Mouse (Mus musculus) ovary, postnatal 14 days (tissue): ENCODE data around the gene Qrich1.
A peak's percentile ranks its signal among the peaks of the same experiment; 100 is the strongest.

ENCODE experiments used
- DNase-seq: peaks from one replicate; pipeline ENCODE4 v3.0.0; 2022; ENCODE audit warnings: low spot score

The Qrich1 gene

DNA sequence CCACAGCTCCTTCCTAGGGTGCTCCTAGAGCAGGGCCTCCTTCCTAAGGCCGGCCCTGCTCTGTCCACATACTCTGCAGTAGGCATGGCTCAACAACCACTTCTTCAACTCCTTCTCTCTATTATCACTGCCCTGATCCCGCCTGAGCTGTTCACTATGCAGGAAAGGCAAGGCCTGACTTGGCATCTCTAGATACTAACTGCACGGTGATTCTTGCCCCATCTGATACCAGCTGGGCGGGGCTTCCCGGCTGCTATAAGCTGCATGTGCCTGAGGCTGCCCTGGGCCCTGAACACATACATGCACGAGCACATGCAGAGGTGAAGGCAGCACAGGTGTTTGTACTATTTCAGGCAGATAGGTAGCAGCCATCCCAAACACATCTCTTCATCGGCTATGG is 47.5 kb downstream of the Qrich1 start:
- DNase-seq = no peak

DNA sequence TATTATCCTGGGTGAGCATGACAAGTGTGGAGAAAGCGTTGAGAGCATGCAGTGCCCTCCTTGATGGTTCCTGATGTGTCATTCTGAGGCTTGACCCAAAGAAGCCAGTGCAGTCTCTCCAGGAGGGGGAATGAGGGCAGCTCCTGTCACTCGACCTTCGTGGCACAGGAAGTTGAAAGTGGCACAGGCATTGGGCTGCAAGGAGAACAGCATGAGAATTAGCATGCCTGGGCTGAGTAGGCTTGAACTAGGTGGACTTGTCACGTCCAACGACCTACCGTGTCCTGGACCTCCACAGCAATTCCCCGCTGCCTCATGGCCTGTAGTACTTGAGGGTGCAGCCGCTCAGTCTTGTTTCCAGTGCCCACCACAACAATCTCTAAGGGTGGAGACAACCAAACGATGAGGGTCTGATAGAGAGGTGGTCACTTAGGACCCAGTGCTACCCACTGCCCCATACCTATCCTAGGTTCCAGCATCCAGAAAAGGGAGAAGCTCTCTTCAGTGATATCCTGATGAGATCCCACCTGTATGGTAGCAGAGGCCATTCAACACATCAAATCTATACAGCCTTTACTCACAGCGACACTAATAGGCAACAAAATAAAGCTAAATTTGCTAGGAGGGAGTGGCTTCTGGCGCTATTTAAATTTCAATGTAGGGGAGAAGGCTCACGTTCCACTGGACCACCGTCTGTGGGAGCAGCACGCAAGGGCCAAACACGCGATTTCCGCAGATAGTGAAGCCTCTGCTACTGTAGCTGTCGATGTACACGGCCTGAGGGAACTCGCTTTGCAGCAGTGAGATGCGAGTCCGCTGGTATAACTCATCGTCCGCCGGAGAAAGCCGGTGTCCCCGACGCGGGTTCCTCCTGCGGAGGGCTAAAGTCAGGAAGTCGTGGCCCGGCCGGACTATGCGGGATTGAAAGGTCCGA is 49.5 kb downstream of the Qrich1 start:
- DNase-seq = no peak

- peak; percentile 89 for DNase-seq
These were observed 50.5 kb downstream of the Qrich1 start, which contains the start of gene Ndufaf3 for GRCm38 (mm10) chr9:108566815-108567776. Gene Ndufaf3, minus strand, starts transcription at chr9:108567434.

DNA sequence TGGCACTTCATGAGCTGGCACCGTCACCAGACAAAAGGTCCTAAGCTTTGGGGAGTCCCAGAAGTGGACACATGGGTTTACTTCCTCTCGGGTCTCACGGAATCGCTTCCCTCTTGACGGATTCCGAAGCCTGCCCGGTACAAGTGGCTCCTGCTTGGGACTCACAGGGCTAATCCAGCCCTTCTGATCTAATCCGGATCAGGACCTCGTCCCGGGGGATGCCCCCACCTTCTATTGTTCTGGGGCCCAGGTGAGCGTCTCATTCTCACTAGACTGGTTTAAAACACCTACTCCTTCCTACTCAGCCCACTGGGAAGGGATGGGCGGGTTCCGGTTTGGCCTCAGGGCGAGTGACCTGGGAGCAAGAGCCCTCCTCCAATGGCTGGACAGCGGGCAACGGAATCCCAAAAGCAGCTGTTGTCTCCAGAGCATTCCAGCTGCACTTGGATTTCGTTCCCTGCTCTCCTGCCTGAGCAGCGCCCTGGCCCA is 51.4 kb downstream of the Qrich1 start:
- DNase-seq = no peak

GRCm38 (mm10) chr9:108568511-108568921 is 51.9 kb downstream of the Qrich1 start:
- no peak for DNase-seq

DNA sequence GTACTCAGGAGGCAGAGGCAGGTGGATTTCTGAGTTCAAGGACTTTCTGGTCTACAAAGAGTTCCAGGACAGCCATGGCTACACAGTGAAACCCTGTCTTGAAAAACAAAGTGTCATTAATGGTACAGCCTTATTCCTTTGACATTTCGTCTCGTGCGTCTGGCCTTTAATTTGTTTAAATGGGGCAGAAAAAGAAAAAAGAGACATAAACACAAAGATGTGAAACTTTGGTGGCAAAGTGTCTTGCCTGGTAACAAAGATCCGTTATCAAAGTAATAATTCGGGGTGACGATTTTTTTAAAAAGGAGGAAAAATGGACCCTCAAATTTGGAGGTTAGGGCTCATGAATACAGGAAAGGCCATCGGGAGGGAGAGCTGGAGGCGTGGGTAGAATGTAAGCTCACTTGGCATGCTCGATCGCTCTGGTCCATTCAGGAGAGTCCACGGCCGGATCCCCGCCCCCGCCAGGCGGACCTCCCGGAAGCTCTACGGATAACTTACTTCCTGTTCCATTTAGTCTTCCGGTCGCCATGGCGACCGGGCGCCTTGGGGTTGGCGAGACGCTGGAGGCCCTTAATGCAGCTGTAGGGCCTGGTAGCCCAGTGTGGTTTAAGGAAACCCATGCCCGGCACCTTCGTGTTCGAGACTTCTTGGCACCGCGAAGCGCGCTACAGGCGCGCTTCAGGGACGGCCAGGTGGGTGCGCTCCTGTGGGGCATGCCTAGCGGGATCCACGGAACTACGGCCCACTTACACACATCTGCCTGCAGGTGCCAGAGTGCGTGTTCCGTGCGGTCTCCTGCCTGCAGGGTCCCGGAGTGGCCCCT is 53.0 kb downstream of the Qrich1 start, which contains the start of gene Dalrd3:
Gene Dalrd3 (plus strand): TSS at position 506 of the 826 bp plus-strand sequence.
- peak; percentile 80 for DNase-seq

GRCm38 (mm10) chr9:108570207-108570896 is 53.7 kb downstream of the Qrich1 start:
- DNase-seq = peak; percentile 66

DNA sequence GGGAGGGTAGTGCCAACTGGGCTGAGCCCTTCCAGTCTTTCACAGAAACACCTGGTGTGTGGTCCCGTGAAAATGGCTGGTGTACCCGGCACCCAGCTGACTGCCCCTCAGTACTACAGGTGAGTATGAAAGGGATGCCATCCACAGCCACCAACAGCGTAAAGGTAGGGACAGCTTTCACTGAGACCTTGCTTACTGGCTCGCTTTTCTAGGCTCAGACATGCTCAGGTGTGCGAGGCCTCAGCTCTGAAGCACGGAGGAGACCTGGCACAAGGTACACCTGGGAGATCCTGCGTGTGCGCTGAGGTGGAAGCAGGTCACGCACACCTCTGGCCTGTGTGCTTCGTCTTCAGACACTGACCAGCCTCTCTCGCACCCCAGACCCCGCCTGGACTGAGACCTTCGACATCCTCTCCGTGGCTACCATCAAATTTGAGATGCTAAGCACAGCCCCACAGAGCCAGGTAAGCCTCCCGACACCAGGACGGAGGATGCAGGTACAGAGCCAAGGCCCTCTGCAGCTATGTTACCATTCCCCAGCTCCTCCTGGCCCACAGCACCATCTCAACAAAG is 54.9 kb downstream of the Qrich1 start:
- no peak for DNase-seq

- no peak for DNase-seq
These were observed 55.7 kb downstream of the Qrich1 start for GRCm38 (mm10) chr9:108572321-108572720.

GRCm38 (mm10) chr9:108573774-108574690 is 57.4 kb downstream of the Qrich1 start:
- peak; percentile 55 for DNase-seq

GRCm38 (mm10) chr9:108574921-108575320 is 58.3 kb downstream of the Qrich1 start:
- no peak for DNase-seq

GRCm38 (mm10) chr9:108575321-108576297 is 59.0 kb downstream of the Qrich1 start:
- DNase-seq = no peak

- DNase-seq = no peak
These were observed 60.4 kb downstream of the Qrich1 start for GRCm38 (mm10) chr9:108577025-108577424.

GRCm38 (mm10) chr9:108577934-108578544 is 61.4 kb downstream of the Qrich1 start:
- DNase-seq = peak; percentile 44

GRCm38 (mm10) chr9:108578545-108579343 is 62.1 kb downstream of the Qrich1 start, which contains the start of gene Wdr6:
Gene Wdr6, minus strand, starts transcription at chr9:108578739.
- peak; percentile 89 for DNase-seq

GRCm38 (mm10) chr9:108579344-108579690 is 62.7 kb downstream of the Qrich1 start:
- DNase-seq = no peak
